Mouse (Mus musculus): ENCODE measurements at regions not wholly inside any gene's neighbourhood (a gene's known extent, or its start where the extent isn't known, plus 50 kb on each side); places are given as distances from the start of the nearest gene placed in this dataset.

DNA sequence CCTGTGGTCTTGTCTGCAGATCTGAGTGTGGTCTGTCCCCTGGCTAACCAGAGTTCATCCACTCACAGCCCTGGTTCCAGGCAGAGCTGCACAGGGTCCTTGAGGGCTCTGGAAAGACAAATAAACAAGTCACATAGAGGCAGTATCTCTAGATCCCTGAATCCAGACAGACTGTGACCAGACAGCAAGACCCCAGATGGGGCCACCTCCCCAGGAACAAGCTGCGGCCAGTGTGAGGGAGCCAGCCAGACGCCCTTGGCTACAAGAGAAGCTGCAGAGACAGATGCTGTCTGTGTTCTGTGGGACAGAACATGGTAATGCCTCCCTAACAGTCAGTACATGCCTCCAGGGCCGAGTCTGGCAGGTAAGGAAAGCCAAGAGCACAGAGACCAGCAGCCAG lies 127.6 kb upstream of the Ccnd1 start:
- Histone ChIP-seq H3K27me3 (ENCODE audit: control insufficient read depth, insufficient read depth, low read length) (no peaks in the 10 kb centered on the region), H3K9me3 (ENCODE audit: control insufficient read depth, low read length) (no peaks in the 10 kb centered on the region), H3K4me3 (ENCODE audit: low read depth, low read length) (no peak overlapping the region), H3K4me1 (ENCODE audit: control insufficient read depth, insufficient read depth, low read length) (no peaks in the 10 kb centered on the region), H3K36me3 (ENCODE audit: control insufficient read depth, insufficient read depth, low read length) (no peaks in the 10 kb centered on the region), H3K9ac (replicated peaks; ENCODE audit: low read depth, low read length) (no peak overlapping the region), H3K4me2 (ENCODE audit: low read depth, low read length) (no peak overlapping the region), H3K27ac (ENCODE audit: low read depth, low read length) (no peak overlapping the region)
- WGBS, result 69% methylated on average over 3 of the region's 3 CpGs
- no peak for ATAC-seq (ENCODE audit: low read depth)

DNA sequence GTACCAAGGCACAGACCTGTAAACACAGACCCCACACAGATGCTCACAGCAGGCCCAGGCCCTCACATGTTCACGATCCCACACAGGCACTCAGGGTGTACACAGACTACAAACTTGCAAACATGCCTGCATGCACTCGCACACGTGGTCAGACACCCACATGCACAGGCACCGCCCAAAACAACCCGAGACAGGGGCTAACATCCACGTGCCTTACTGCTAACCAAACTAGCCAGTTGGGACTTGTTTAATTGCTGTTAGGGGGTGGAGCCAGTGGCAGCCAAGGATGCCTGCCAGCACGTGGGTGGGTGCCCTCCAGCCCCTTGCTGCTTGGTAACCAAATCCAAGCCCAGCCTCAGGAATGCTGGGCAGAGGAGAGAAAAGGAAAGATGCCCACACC lies 116.6 kb upstream of the Ccnd1 start:
- Histone ChIP-seq H3K4me3 (ENCODE audit: low read depth, low read length) (no peak overlapping the region), H3K9me3 (ENCODE audit: control insufficient read depth, low read length) (no peaks in the 10 kb centered on the region), H3K9ac (replicated peaks; ENCODE audit: low read depth, low read length) (no peak overlapping the region), H3K27me3 (ENCODE audit: control insufficient read depth, insufficient read depth, low read length) (no peaks in the 10 kb centered on the region), H3K36me3 (ENCODE audit: control insufficient read depth, insufficient read depth, low read length) (no peaks in the 10 kb centered on the region), H3K4me2 (ENCODE audit: low read depth, low read length) (no peak overlapping the region), H3K27ac (ENCODE audit: low read depth, low read length) (no peak overlapping the region), H3K4me1 (ENCODE audit: control insufficient read depth, insufficient read depth, low read length) (no peaks in the 10 kb centered on the region)
- whole genome bisulfite sequencing, result 51% methylated on average over 7 of the region's 7 CpGs
- peak; percentile 24; the same call in 1 of the 2 replicates for ATAC-seq (ENCODE audit: low read depth)

DNA sequence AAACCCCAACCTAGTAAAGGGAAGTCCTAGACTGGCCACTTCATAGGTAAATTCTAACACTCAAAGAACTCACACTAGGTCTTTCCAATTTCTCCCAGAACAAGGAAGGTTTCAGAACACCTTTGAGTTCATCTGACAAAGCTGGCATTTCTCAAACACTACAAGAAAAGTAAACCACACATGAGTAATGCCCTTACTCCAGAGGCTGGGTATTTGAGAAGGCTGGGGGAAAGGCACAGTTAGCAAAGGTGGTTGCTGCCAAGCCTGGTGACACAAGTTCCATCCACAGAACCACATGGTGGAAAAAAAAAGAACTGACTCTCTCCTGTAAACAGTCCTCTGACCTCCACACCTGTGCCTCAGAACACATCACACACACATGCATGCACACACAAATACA lies 111.9 kb upstream of the Ccnd1 start:
- H3K27ac ChIP-seq (ENCODE audit: low read depth, low read length), result no peak overlapping the region
- no peaks in the 10 kb centered on the region for H3K9me3 ChIP-seq (ENCODE audit: control insufficient read depth, low read length)
- H3K4me2 ChIP-seq (ENCODE audit: low read depth, low read length), result no peak overlapping the region
- no peaks in the 10 kb centered on the region for H3K36me3 ChIP-seq (ENCODE audit: control insufficient read depth, insufficient read depth, low read length)
- no peak overlapping the region for H3K4me3 ChIP-seq (ENCODE audit: low read depth, low read length)
- no peak overlapping the region for H3K9ac ChIP-seq (replicated peaks; ENCODE audit: low read depth, low read length)
- H3K4me1 ChIP-seq (ENCODE audit: control insufficient read depth, insufficient read depth, low read length), result no peaks in the 10 kb centered on the region
- no peak for ATAC-seq (ENCODE audit: low read depth)
- H3K27me3 ChIP-seq (ENCODE audit: control insufficient read depth, insufficient read depth, low read length), result no peaks in the 10 kb centered on the region

DNA sequence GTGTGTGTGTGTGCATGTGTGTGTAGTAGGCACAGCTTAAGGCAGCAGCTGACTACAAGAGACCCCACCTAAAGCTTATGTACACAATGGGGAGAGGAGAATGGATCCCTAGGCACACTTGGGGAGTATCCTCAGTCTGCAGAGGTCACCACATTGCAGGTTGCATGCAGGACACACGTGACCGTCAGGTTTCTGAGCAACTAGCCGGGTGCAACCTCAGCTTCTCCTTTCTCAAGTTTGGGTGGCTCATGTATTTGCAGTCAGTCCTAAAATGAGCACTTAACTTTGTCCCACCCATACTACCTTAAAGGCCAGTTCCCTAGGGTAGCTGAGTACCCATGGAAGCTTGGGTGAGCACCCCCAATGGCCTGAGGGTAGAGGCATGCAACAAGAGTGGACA lies 111.0 kb upstream of the Ccnd1 start:
- Histone ChIP-seq H3K9ac (replicated peaks; ENCODE audit: low read depth, low read length) (no peak overlapping the region), H3K4me1 (ENCODE audit: control insufficient read depth, insufficient read depth, low read length) (no peaks in the 10 kb centered on the region), H3K9me3 (ENCODE audit: control insufficient read depth, low read length) (no peaks in the 10 kb centered on the region), H3K36me3 (ENCODE audit: control insufficient read depth, insufficient read depth, low read length) (no peaks in the 10 kb centered on the region), H3K27ac (ENCODE audit: low read depth, low read length) (no peak overlapping the region), H3K4me3 (ENCODE audit: low read depth, low read length) (no peak overlapping the region), H3K27me3 (ENCODE audit: control insufficient read depth, insufficient read depth, low read length) (no peaks in the 10 kb centered on the region), H3K4me2 (ENCODE audit: low read depth, low read length) (no peak overlapping the region)
- 96% methylated on average over 3 of the region's 3 CpGs for WGBS
- no peak for ATAC-seq (ENCODE audit: low read depth)

DNA sequence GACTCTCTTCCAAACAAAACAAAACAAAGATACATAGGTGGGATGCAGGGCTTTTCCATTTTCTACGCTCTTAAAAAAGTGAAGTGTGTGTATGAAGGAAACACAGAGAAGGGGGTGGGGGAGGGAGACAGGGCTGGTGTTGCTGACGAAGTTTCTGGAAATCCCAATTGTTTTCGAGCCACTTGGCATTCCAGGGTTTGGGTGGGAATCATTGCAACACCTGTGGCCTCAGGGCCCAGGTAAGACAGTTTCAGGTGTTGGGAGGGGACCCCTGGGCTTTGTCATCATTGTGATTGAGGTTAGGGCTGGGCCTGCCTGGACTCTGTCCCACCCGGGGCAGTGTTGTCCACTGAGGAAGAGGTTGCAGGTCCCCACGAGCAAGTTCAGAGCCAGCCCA lies 108.8 kb upstream of the Ccnd1 start:
- WGBS, result 85% methylated on average over 5 of the region's 5 CpGs
- Histone ChIP-seq H3K9me3 (ENCODE audit: control insufficient read depth, low read length) (no peaks in the 10 kb centered on the region), H3K4me2 (ENCODE audit: low read depth, low read length) (no peak overlapping the region), H3K4me1 (ENCODE audit: control insufficient read depth, insufficient read depth, low read length) (no peaks in the 10 kb centered on the region), H3K36me3 (ENCODE audit: control insufficient read depth, insufficient read depth, low read length) (no peaks in the 10 kb centered on the region), H3K27ac (ENCODE audit: low read depth, low read length) (no peak overlapping the region), H3K27me3 (ENCODE audit: control insufficient read depth, insufficient read depth, low read length) (no peaks in the 10 kb centered on the region), H3K9ac (replicated peaks; ENCODE audit: low read depth, low read length) (no peak overlapping the region), H3K4me3 (ENCODE audit: low read depth, low read length) (no peak overlapping the region)
- ATAC-seq (ENCODE audit: low read depth), result no peak

DNA sequence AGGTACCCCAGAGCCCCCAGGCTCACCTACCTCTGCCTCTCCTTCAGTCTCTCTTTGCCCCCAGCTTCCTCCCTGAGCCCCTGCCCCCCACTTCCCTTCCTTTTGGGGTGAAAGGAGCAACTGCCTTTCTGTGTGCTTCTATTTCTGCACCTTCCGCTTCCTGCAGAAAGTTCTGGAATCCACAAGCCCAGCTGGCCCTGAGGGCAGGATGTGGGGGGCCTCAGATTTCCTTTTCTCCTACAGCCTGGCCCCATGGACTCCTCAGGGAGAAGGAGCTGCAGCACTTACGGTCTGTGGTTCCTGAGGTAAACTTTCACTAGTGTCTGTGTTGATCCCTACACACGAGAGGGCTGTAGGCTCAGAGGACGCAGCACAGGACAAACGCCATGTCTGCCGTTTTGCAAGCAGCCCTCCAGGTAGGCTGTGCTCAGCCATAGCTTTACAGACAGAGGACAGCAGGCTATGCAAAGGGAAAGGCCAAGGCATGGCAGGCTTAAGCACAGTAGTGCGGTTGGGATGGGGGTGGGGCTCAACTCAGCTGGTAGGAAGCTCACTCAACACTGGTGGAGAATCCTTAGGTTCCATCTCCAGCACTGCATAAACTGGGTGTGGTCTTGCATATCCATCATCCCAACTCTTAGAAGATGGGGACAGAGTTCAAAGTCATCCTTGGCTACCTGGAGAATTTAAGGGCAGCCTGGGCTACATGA lies 108.2 kb upstream of the Ccnd1 start:
- Histone ChIP-seq H3K9ac (replicated peaks; ENCODE audit: low read depth, low read length) (no peak overlapping the region), H3K4me2 (ENCODE audit: low read depth, low read length) (no peak overlapping the region), H3K4me1 (ENCODE audit: control insufficient read depth, insufficient read depth, low read length) (no peaks in the 10 kb centered on the region), H3K4me3 (ENCODE audit: low read depth, low read length) (no peak overlapping the region), H3K9me3 (ENCODE audit: control insufficient read depth, low read length) (no peaks in the 10 kb centered on the region), H3K27ac (ENCODE audit: low read depth, low read length) (no peak overlapping the region), H3K27me3 (ENCODE audit: control insufficient read depth, insufficient read depth, low read length) (no peaks in the 10 kb centered on the region), H3K36me3 (ENCODE audit: control insufficient read depth, insufficient read depth, low read length) (no peaks in the 10 kb centered on the region)
- no peak for ATAC-seq (ENCODE audit: low read depth)
- 81% methylated on average over 7 of the region's 7 CpGs for whole genome bisulfite sequencing

DNA sequence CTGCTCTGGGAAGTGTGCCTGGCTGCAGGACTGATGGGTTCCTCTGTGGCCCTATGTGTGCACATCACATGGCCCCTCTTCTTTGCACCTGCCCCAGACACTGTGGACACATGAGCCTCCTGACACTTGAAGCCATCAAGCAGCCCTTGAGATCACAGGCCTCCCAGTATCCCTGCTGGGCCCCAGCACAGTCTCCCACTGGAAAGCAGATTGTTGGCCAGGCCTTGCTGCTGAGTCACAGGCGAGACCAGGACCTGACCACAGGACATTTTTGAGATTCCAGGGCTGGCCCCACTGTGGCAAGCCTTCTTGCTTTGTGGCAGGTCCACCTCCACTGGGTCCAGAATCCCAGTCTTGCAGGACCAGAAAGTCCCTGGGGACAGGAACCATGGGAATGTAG lies 105.5 kb upstream of the Ccnd1 start:
- no peak overlapping the region for H3K4me2 ChIP-seq (ENCODE audit: low read depth, low read length)
- H3K36me3 ChIP-seq (ENCODE audit: control insufficient read depth, insufficient read depth, low read length), result no peaks in the 10 kb centered on the region
- H3K27ac ChIP-seq (ENCODE audit: low read depth, low read length), result no peak overlapping the region
- no peaks in the 10 kb centered on the region for H3K4me1 ChIP-seq (ENCODE audit: control insufficient read depth, insufficient read depth, low read length)
- H3K9me3 ChIP-seq (ENCODE audit: control insufficient read depth, low read length), result no peaks in the 10 kb centered on the region
- ATAC-seq (ENCODE audit: low read depth), result no peak
- WGBS, result 77% methylated on average over 1 of the region's 1 CpGs
- H3K27me3 ChIP-seq (ENCODE audit: control insufficient read depth, insufficient read depth, low read length), result no peaks in the 10 kb centered on the region
- H3K9ac ChIP-seq (replicated peaks; ENCODE audit: low read depth, low read length), result no peak overlapping the region
- no peak overlapping the region for H3K4me3 ChIP-seq (ENCODE audit: low read depth, low read length)

DNA sequence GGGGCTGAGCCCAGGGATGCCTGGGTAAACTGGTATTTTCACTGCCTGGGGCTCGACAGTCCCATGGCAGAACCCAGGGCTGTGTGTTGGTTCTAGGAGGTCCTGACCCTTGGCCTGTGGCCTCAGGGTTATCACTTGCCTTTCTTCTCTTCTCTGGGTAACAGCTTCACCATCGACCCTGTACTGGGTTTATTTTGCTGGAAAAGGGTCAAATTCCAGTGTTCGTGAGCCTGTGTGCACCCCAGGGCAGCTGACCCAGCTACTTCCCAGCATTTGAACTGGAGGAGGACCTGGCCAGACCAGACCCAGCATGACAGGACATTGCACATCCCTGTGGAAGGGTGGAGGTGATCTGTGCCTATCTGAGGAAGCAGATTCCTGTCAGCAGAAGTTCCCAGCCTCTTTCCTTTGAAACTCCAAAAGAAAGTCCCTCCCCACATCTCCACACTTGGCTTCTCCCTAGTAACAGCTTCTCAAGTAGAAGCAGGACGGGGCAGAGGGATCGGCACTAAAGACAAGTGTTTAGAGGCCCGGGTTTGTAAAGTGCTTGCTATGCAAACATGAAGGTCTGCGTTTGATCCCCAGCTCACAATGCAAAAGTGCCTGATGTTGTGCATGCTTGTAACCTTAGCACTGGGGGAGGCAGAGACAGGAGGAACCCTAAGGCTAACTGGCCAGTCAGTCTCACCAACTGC lies 103.9 kb upstream of the Ccnd1 start:
- no peak overlapping the region for H3K9ac ChIP-seq (replicated peaks; ENCODE audit: low read depth, low read length)
- ATAC-seq (ENCODE audit: low read depth), result no peak
- WGBS, result 71% methylated on average over 7 of the region's 7 CpGs
- H3K27me3 ChIP-seq (ENCODE audit: control insufficient read depth, insufficient read depth, low read length), result no peaks in the 10 kb centered on the region
- no peak overlapping the region for H3K4me2 ChIP-seq (ENCODE audit: low read depth, low read length)
- no peaks in the 10 kb centered on the region for H3K36me3 ChIP-seq (ENCODE audit: control insufficient read depth, insufficient read depth, low read length)
- H3K9me3 ChIP-seq (ENCODE audit: control insufficient read depth, low read length), result no peaks in the 10 kb centered on the region
- H3K4me1 ChIP-seq (ENCODE audit: control insufficient read depth, insufficient read depth, low read length), result no peaks in the 10 kb centered on the region
- no peak overlapping the region for H3K27ac ChIP-seq (ENCODE audit: low read depth, low read length)
- no peak overlapping the region for H3K4me3 ChIP-seq (ENCODE audit: low read depth, low read length)

DNA sequence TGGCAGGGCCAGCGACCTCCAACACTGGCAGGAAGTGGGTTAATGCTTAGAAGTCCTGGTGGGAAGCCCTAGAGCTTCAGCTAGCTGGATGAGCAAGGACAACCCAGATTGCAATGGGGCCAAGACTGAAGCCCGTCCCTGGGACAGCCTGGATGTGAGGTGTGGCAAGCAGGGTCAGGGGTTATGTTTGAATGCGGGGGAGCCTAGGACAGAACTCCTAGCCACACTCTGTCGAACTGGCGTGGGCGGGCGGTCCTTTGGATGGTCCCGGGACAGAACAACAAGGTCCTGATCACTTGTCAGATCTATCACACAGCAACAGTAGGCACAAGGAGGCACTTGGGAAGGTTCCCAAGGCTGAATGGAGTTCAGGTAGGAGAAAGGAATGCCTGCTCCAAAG lies 101.1 kb upstream of the Ccnd1 start:
- H3K4me2 ChIP-seq (ENCODE audit: low read depth, low read length), result no peak overlapping the region
- ATAC-seq (ENCODE audit: low read depth), result no peak
- H3K9ac ChIP-seq (replicated peaks; ENCODE audit: low read depth, low read length), result no peak overlapping the region
- WGBS, result 91% methylated on average over 8 of the region's 8 CpGs
- no peaks in the 10 kb centered on the region for H3K9me3 ChIP-seq (ENCODE audit: control insufficient read depth, low read length)
- no peaks in the 10 kb centered on the region for H3K36me3 ChIP-seq (ENCODE audit: control insufficient read depth, insufficient read depth, low read length)
- no peaks in the 10 kb centered on the region for H3K4me1 ChIP-seq (ENCODE audit: control insufficient read depth, insufficient read depth, low read length)
- H3K27ac ChIP-seq (ENCODE audit: low read depth, low read length), result no peak overlapping the region
- no peaks in the 10 kb centered on the region for H3K27me3 ChIP-seq (ENCODE audit: control insufficient read depth, insufficient read depth, low read length)
- H3K4me3 ChIP-seq (ENCODE audit: low read depth, low read length), result no peak overlapping the region
